ENCODE assay signal across 20 mouse cellular contexts in genomic region chr6:118776459-118776858, GRCm38 (mm10).
DNase-seq lines count a peak whose midpoint lies in the region; ATAC-seq and TF ChIP-seq lines count a peak whose summit lies in the region.
"Had no signal": no experiment of that assay in that cellular context is flagged by ENCODE, and none has a peak within 500 bp of the region (broad histone marks: within the 10 kb centered on the region; RNA-seq: fewer than 3 reads in every experiment).

No protein-coding gene starts in this region.

- no peak overlapping the region for H3K4me2 ChIP-seq in heart, embryonic 13.5 days
- H3K4me2 ChIP-seq: embryonic facial prominence, embryonic 12.5 days; liver, embryonic 15.5 days; midbrain, embryonic 11.5 days; neural tube, embryonic 12.5 days had no signal

- H3K4me3 ChIP-seq in heart, embryonic 13.5 days = no peak overlapping the region
- no peak overlapping the region for H3K4me3 ChIP-seq in olfactory bulb, adult 2 months (ENCODE audit: insufficient read depth, low read depth, low read length)
- H3K4me3 ChIP-seq: embryonic facial prominence, embryonic 12.5 days; gastrocnemius, adult 2 months; liver, embryonic 15.5 days; neural tube, embryonic 12.5 days had no signal

- H3K4me1 ChIP-seq in heart, embryonic 13.5 days = peaks cover 39% of the 10 kb centered on the region
- peaks cover 26% of the 10 kb centered on the region for H3K4me1 ChIP-seq in olfactory bulb, adult 2 months (ENCODE audit: control insufficient read depth, insufficient read depth, low read length)
- H3K4me1 ChIP-seq: neural tube, embryonic 12.5 days had no signal

- H3K9me3 ChIP-seq in heart, embryonic 13.5 days = no peaks in the 10 kb centered on the region
- H3K9me3 ChIP-seq: liver, embryonic 15.5 days; neural tube, embryonic 12.5 days had no signal

- H3K27ac ChIP-seq in heart, embryonic 13.5 days (replicated peaks) = 0 out of 2 replicates have a peak overlapping the region, but pooled peaks have one; percentile 3
- H3K27ac ChIP-seq in olfactory bulb, adult 2 months (ENCODE audit: insufficient read depth, low read depth, low read length) = peak overlapping the region; percentile 34
- H3K27ac ChIP-seq: embryonic facial prominence, embryonic 12.5 days; gastrocnemius, adult 2 months; liver, embryonic 15.5 days; macrophage; neural tube, embryonic 12.5 days had no signal

- ATAC-seq in heart, embryonic 13.5 days (ENCODE audit: extremely low read depth, insufficient number of reproducible peaks, low FRiP score, low TSS enrichment) = no peak
- ATAC-seq: inflammation-experienced regulatory T-cells, adult 6 months had no signal

- H3K27me3 ChIP-seq in heart, embryonic 13.5 days (replicated peaks) = no peaks in the 10 kb centered on the region
- H3K27me3 ChIP-seq: embryonic facial prominence, embryonic 12.5 days; liver, embryonic 15.5 days; neural tube, embryonic 12.5 days had no signal

- TF ChIP-seq CTCF in olfactory bulb, adult 2 months (IDR thresholded peaks at IDR 0.05; ENCODE audit: insufficient read depth, low read depth, low read length) = no peak

- TF ChIP-seq POLR2A in olfactory bulb, adult 2 months (IDR thresholded peaks at IDR 0.05; ENCODE audit: insufficient read depth, low read depth, low read length) = no peak

- 64% methylated on average over 9 of the region's 9 CpGs for WGBS in heart, embryonic 13.5 days
- 32% methylated on average over 9 of the region's 9 CpGs for WGBS in olfactory bulb, adult 2 months

- no peak overlapping the region for H3K9ac ChIP-seq in heart, embryonic 13.5 days
- H3K9ac ChIP-seq: embryonic facial prominence, embryonic 12.5 days; liver, embryonic 15.5 days; neural tube, embryonic 12.5 days had no signal

- H3K36me3 ChIP-seq in heart, embryonic 13.5 days = peaks cover 59% of the 10 kb centered on the region
- H3K36me3 ChIP-seq: liver, embryonic 15.5 days; neural tube, embryonic 12.5 days had no signal

- DNase-seq in heart, adult 9 months (ENCODE audit: low spot score in 2 of 2) = no peak
- DNase-seq in left cerebral cortex, postnatal 10 days (ENCODE audit: extremely low spot score in 1 of 2, low spot score in 2 of 2) = peak; percentile 44 to 66
- DNase-seq in left cerebral cortex, postnatal 25 days (ENCODE audit: low spot score in 2 of 2) = no peak
- DNase-seq in right cerebral cortex, postnatal 14 days = peak; percentile 54
- DNase-seq in right cerebral cortex, postnatal 25 days = no peak
- DNase-seq in adrenal gland, adult 8-10 months = no peak
- DNase-seq: gastrocnemius, adult 2 months; heart, postnatal 4 days; kidney, adult 9 months; kidney, postnatal 4 days; spleen, adult 18-20 months; thymus, adult 18-20 months had no signal

- intact Hi-C loops in left cerebral cortex, postnatal 10 days (cut with DNase I) = no loop called here
- intact Hi-C loops in left cerebral cortex, postnatal 25 days (cut with DNase I) = no loop called here

Comparison
In these comparisons a context has a peak if more than half of its experiments do, and no peak if none do; other contexts are left out.
1. DNase-seq: peak in left cerebral cortex, postnatal 10 days (2 of 2) and right cerebral cortex, postnatal 14 days (single experiment); none in heart, adult 9 months (0 of 2), left cerebral cortex, postnatal 25 days (0 of 2), right cerebral cortex, postnatal 25 days (single experiment) and adrenal gland, adult 8-10 months (single experiment).